Mouse (Mus musculus): ENCODE results near the gene Smad3. TPM values are rescaled to one million over a fixed set of nuclear protein-coding genes. Genes with fewer than 3 reads are reported as not detected.

The Smad3 gene
- polyA plus RNA-seq, 1 experiment from 2014 or later, result 7.7 TPM

GRCm38 (mm10) chr9:63611967-63612366 lies 145.8 kb downstream of the Smad3 start:
- Histone ChIP-seq H3K4me3 (ENCODE audit: low read length) (no peak overlapping the region), H3K9ac (ENCODE audit: low read depth, low read length) (no peak overlapping the region), H3K27ac (ENCODE audit: low read depth, low read length) (no peak overlapping the region), H3K36me3 (ENCODE audit: control insufficient read depth, insufficient read depth, low read length) (0 out of 2 replicates have a peak, but pooled peaks cover 2% of the 10 kb centered on the region), H3K27me3 (replicated peaks; ENCODE audit: control insufficient read depth, insufficient read depth, low read length) (no peaks in the 10 kb centered on the region), H3K4me2 (ENCODE audit: low read length) (no peak overlapping the region), H3K9me3 (ENCODE audit: control insufficient read depth, low read length) (no peaks in the 10 kb centered on the region), H3K4me1 (ENCODE audit: control insufficient read depth, insufficient read depth, low read depth, low read length) (peaks cover 22% of the 10 kb centered on the region)
- ATAC-seq, result no peak
- WGBS, result 68% methylated on average over 5 of the region's 5 CpGs

- Histone ChIP-seq H3K9me3 (ENCODE audit: control insufficient read depth, low read length) (no peaks in the 10 kb centered on the region), H3K4me2 (ENCODE audit: low read length) (peak overlapping the region; percentile 11; the same call in 1 of the 2 replicates), H3K9ac (ENCODE audit: low read depth, low read length) (no peak overlapping the region; the same call in 1 of the 2 replicates), H3K27ac (ENCODE audit: low read depth, low read length) (no peak overlapping the region), H3K27me3 (replicated peaks; ENCODE audit: control insufficient read depth, insufficient read depth, low read length) (no peaks in the 10 kb centered on the region), H3K4me3 (ENCODE audit: low read length) (no peak overlapping the region), H3K36me3 (ENCODE audit: control insufficient read depth, insufficient read depth, low read length) (no peaks in the 10 kb centered on the region), H3K4me1 (ENCODE audit: control insufficient read depth, insufficient read depth, low read depth, low read length) (peaks cover 22% of the 10 kb centered on the region)
- peak; percentile 50; the same call in 1 of the 2 replicates for ATAC-seq
- WGBS, result 18% methylated on average over 13 of the region's 13 CpGs
Observed at GRCm38 (mm10) chr9:63610841-63611366, 146.9 kb downstream of the Smad3 start.

- H3K9ac ChIP-seq (ENCODE audit: low read depth, low read length), result no peak overlapping the region
- H3K36me3 ChIP-seq (ENCODE audit: control insufficient read depth, insufficient read depth, low read length), result no peaks in the 10 kb centered on the region
- no peak overlapping the region for H3K27ac ChIP-seq (ENCODE audit: low read depth, low read length)
- 86% methylated on average over 6 of the region's 6 CpGs for WGBS
- H3K4me1 ChIP-seq (ENCODE audit: control insufficient read depth, insufficient read depth, low read depth, low read length), result peaks cover 22% of the 10 kb centered on the region
- H3K27me3 ChIP-seq (replicated peaks; ENCODE audit: control insufficient read depth, insufficient read depth, low read length), result no peaks in the 10 kb centered on the region
- H3K4me2 ChIP-seq (ENCODE audit: low read length), result no peak overlapping the region
- ATAC-seq, result no peak
- no peak overlapping the region for H3K4me3 ChIP-seq (ENCODE audit: low read length)
- no peaks in the 10 kb centered on the region for H3K9me3 ChIP-seq (ENCODE audit: control insufficient read depth, low read length)
Observed at GRCm38 (mm10) chr9:63610231-63610630, 147.6 kb downstream of the Smad3 start.

- 93% methylated on average over 2 of the region's 2 CpGs for WGBS
Observed at GRCm38 (mm10) chr9:63609776-63610175, 148.0 kb downstream of the Smad3 start.

GRCm38 (mm10) chr9:63609246-63609645 lies 148.5 kb downstream of the Smad3 start:
- no peaks in the 10 kb centered on the region for H3K9me3 ChIP-seq (ENCODE audit: control insufficient read depth, low read length)
- no peak overlapping the region for H3K4me3 ChIP-seq (ENCODE audit: low read length)
- H3K4me2 ChIP-seq (ENCODE audit: low read length), result no peak overlapping the region
- no peak overlapping the region for H3K27ac ChIP-seq (ENCODE audit: low read depth, low read length)
- H3K36me3 ChIP-seq (ENCODE audit: control insufficient read depth, insufficient read depth, low read length), result no peaks in the 10 kb centered on the region
- H3K27me3 ChIP-seq (replicated peaks; ENCODE audit: control insufficient read depth, insufficient read depth, low read length), result no peaks in the 10 kb centered on the region
- WGBS, result 71% methylated on average over 8 of the region's 8 CpGs
- H3K9ac ChIP-seq (ENCODE audit: low read depth, low read length), result no peak overlapping the region
- peaks cover 24% of the 10 kb centered on the region for H3K4me1 ChIP-seq (ENCODE audit: control insufficient read depth, insufficient read depth, low read depth, low read length)
- ATAC-seq, result no peak

More at GRCm38 (mm10) chr9:63609776-63610175, 148.0 kb downstream of the Smad3 start:
- Histone ChIP-seq H3K27me3 (replicated peaks; ENCODE audit: control insufficient read depth, insufficient read depth, low read length) (no peaks in the 10 kb centered on the region), H3K9ac (ENCODE audit: low read depth, low read length) (no peak overlapping the region), H3K4me3 (ENCODE audit: low read length) (no peak overlapping the region), H3K36me3 (ENCODE audit: control insufficient read depth, insufficient read depth, low read length) (no peaks in the 10 kb centered on the region), H3K4me2 (ENCODE audit: low read length) (no peak overlapping the region), H3K27ac (ENCODE audit: low read depth, low read length) (no peak overlapping the region), H3K9me3 (ENCODE audit: control insufficient read depth, low read length) (no peaks in the 10 kb centered on the region), H3K4me1 (ENCODE audit: control insufficient read depth, insufficient read depth, low read depth, low read length) (peaks cover 22% of the 10 kb centered on the region)
- no peak for ATAC-seq

GRCm38 (mm10) chr9:63608006-63608405 lies 149.8 kb downstream of the Smad3 start:
- no peaks in the 10 kb centered on the region for H3K27me3 ChIP-seq (replicated peaks; ENCODE audit: control insufficient read depth, insufficient read depth, low read length)
- no peaks in the 10 kb centered on the region for H3K36me3 ChIP-seq (ENCODE audit: control insufficient read depth, insufficient read depth, low read length)
- H3K4me1 ChIP-seq (ENCODE audit: control insufficient read depth, insufficient read depth, low read depth, low read length), result peaks cover 29% of the 10 kb centered on the region
- WGBS, result 78% methylated on average over 6 of the region's 6 CpGs
- no peak overlapping the region for H3K4me2 ChIP-seq (ENCODE audit: low read length)
- no peak overlapping the region for H3K4me3 ChIP-seq (ENCODE audit: low read length)
- ATAC-seq, result no peak
- H3K9me3 ChIP-seq (ENCODE audit: control insufficient read depth, low read length), result no peaks in the 10 kb centered on the region
- H3K27ac ChIP-seq (ENCODE audit: low read depth, low read length), result no peak overlapping the region
- H3K9ac ChIP-seq (ENCODE audit: low read depth, low read length), result no peak overlapping the region

- WGBS, result 80% methylated on average over 2 of the region's 2 CpGs
- Histone ChIP-seq H3K27me3 (replicated peaks; ENCODE audit: control insufficient read depth, insufficient read depth, low read length) (no peaks in the 10 kb centered on the region), H3K4me1 (ENCODE audit: control insufficient read depth, insufficient read depth, low read depth, low read length) (peaks cover 22% of the 10 kb centered on the region), H3K36me3 (ENCODE audit: control insufficient read depth, insufficient read depth, low read length) (no peaks in the 10 kb centered on the region), H3K9me3 (ENCODE audit: control insufficient read depth, low read length) (no peaks in the 10 kb centered on the region), H3K27ac (ENCODE audit: low read depth, low read length) (no peak overlapping the region), H3K4me3 (ENCODE audit: low read length) (no peak overlapping the region), H3K9ac (ENCODE audit: low read depth, low read length) (no peak overlapping the region), H3K4me2 (ENCODE audit: low read length) (no peak overlapping the region)
- ATAC-seq, result no peak
Observed at GRCm38 (mm10) chr9:63606594-63606993, 151.2 kb downstream of the Smad3 start.

- Histone ChIP-seq H3K4me2 (ENCODE audit: low read length) (peak overlapping the region; percentile 58), H3K4me3 (ENCODE audit: low read length) (peak overlapping the region; percentile 96), H3K4me1 (ENCODE audit: control insufficient read depth, insufficient read depth, low read depth, low read length) (peaks cover 14% of the 10 kb centered on the region), H3K27ac (ENCODE audit: low read depth, low read length) (no peak overlapping the region), H3K9me3 (ENCODE audit: control insufficient read depth, low read length) (no peaks in the 10 kb centered on the region), H3K36me3 (ENCODE audit: control insufficient read depth, insufficient read depth, low read length) (no peaks in the 10 kb centered on the region), H3K9ac (ENCODE audit: low read depth, low read length) (no peak overlapping the region), H3K27me3 (replicated peaks; ENCODE audit: control insufficient read depth, insufficient read depth, low read length) (no peaks in the 10 kb centered on the region)
- 63% methylated on average over 6 of the region's 6 CpGs for WGBS
- ATAC-seq, result no peak
Observed at GRCm38 (mm10) chr9:63603849-63604248, 153.9 kb downstream of the Smad3 start.

GRCm38 (mm10) chr9:63602043-63602939 lies 155.5 kb downstream of the Smad3 start, which contains the start of the genes Iqch and Aagab:
TSS of gene Iqch (minus strand) at chr9:63602493.
TSS of gene Aagab (plus strand) at chr9:63602660.
- peak; percentile 98 for ATAC-seq
- Histone ChIP-seq H3K36me3 (ENCODE audit: control insufficient read depth, insufficient read depth, low read length) (no peaks in the 10 kb centered on the region), H3K9ac (ENCODE audit: low read depth, low read length) (peak within 1 kb of the TSS; percentile 92), H3K27me3 (replicated peaks; ENCODE audit: control insufficient read depth, insufficient read depth, low read length) (no peaks in the 10 kb centered on the region), H3K4me1 (ENCODE audit: control insufficient read depth, insufficient read depth, low read depth, low read length) (peaks cover 14% of the 10 kb centered on the region), H3K4me2 (ENCODE audit: low read length) (peak within 1 kb of the TSS; percentile 58), H3K9me3 (ENCODE audit: control insufficient read depth, low read length) (no peaks in the 10 kb centered on the region), H3K4me3 (ENCODE audit: low read length) (peak within 1 kb of the TSS; percentile 96), H3K27ac (ENCODE audit: low read depth, low read length) (peak within 1 kb of the TSS; percentile 77)
- 2% methylated on average over 58 of the region's 70 CpGs for WGBS

Measured in hindbrain, embryonic 16.5 days (tissue).